Mouse (Mus musculus) layer of hippocampus, adult 9-10 months (tissue): Measurements from ENCODE around the gene Micu1.

Experiments used
- DNase-seq: peaks from one replicate; pipeline ENCODE4 v3.0.0; 2022; ENCODE audit warnings: low spot score

Gene Micu1

DNA sequence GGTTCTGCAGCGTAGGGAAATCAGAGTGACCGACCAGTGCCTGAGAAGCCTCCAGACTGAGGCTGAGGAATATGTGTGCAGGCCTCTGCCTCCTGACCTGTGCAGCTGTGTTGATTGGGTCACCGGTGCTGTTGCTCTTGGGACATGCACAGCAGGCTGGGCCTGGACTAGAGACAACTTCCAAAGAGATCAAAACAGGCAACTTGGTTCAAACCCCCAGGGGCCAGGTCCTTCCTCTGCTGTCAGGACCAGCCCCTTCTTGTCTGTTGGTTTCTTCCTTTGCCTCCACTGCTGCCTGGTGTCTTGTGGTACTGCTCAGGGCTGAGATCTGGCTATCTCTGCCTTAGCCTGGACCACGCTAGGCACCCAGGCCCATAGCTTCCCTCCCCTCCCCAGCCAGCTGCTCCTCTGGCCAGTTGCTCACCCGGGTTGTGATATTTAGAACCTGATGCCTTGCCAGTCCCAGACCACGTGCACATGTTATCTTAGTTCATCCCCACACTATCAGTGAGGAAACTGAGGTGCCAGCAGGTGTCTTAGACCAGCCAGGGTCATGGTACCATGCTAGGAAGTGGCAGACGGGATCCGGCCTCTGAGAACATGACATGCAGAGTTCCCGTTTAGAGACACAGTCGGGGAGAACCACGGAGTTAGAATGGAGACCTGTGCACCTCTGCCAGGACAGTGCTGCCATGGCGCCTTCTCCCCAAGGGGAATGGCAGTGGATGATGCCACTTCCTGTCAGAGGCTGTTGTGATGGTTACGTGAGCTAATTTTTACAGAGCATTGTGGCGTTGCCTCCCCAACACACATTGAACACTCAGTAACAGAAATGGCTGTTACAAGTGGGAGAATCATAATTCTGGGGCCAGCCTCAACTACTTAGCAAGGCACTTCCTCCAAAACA is 183.2 kb downstream of the Micu1 start:
- no peak for DNase-seq

GRCm38 (mm10) chr10:59886081-59886466 is 183.8 kb downstream of the Micu1 start:
- DNase-seq = no peak

GRCm38 (mm10) chr10:59887432-59887831 is 185.2 kb downstream of the Micu1 start:
- DNase-seq = no peak

- DNase-seq = no peak
Observed at GRCm38 (mm10) chr10:59889339-59889738, 187.1 kb downstream of the Micu1 start.

GRCm38 (mm10) chr10:59889953-59890751 is 187.9 kb downstream of the Micu1 start:
- no peak for DNase-seq

DNA sequence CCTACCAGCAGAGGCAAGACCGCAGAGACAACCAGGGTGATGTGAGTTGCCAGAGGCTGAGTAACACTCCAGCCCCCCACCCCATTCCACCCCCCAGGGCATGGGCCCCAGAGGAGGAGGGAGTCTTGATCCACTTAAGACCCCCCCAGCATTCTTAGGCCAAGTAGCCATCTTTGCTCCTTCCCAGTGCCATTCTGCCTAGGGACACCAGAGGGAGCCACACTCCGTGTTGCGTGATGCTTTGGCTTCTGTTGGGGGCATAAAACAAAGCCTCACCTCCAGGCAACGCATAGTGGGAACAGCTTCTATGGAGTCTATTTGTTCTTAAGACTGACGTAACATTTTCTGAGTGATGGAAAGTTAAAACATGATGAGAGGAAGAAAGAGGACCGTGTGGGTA is 190.7 kb downstream of the Micu1 start:
- DNase-seq = no peak

- no peak for DNase-seq
Observed at GRCm38 (mm10) chr10:59894251-59895160, 192.2 kb downstream of the Micu1 start.

GRCm38 (mm10) chr10:59895460-59896186 is 193.3 kb downstream of the Micu1 start:
- no peak for DNase-seq

GRCm38 (mm10) chr10:59896211-59896610 is 193.9 kb downstream of the Micu1 start:
- DNase-seq = no peak

DNA sequence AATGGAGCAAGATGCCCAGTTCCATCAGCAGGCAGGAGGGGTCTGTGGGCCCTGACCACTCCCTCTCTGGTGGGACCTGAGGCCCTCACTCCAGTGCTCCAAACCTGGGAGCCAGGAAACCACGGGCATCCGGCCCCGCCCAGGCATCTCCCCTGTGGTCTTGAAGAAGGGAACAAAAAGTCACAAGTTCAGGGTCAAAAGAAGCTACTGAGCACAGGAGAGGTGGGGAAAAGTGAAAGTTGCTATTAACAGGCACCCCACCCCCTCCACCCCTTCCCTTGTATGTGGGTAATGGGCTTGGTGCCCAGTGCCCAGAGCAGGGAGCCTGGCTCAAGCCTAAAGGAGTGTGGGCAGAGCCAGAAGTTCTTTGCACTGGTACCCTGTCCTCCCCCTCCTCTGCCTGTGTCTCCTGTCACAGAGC is 194.6 kb downstream of the Micu1 start:
- no peak for DNase-seq

DNA sequence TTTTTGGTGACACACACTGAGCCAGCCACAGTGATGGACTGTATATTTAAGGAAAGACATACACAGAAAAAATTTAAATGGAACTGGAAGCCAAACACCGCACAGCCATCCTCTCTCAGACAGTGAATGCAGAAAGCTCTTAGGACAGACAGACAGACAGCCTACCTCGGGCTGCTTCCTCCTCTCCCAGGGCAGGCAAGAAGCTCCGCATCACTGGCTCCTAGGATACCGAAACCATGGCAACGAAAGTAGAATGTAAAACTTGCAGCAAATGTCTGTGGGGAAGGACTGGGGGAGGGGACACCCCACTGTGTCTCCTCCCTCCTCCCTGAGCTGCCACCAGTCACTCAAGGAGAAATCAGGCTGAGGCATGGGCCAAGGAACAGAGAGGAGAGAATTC is 195.2 kb downstream of the Micu1 start:
- peak; percentile 63 for DNase-seq

DNA sequence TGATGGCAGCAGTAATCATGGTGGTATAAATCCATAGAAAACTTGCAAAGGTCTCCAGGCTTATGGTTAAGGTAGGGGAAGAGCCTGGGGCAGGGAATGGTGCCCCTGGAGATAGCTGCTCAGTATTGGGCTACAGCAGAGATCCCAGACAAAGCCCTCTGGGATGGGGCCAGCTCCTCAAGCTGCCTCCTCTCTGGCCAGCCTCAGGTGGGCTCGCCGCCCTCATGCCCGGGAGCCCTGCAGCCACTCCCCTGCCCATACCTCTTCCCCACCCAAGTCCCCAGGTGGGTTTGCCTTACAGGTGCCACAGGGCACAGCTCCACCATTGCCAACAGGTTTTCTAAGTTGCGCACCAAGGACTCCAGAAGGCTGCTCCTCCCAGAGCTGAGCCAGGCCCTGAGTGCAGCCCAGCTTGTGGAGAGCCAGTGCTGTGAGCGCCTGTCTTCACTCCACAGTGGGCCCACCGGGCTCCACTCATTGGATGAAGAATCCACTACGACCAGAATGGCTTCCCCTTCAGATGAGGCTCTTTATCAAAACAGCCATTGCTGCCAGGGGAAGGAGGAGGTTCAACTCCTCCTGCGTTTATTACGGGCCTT is 196.0 kb downstream of the Micu1 start:
- no peak for DNase-seq

GRCm38 (mm10) chr10:59898935-59899334 is 196.7 kb downstream of the Micu1 start:
- DNase-seq = no peak

- DNase-seq = peak; percentile 84
Observed at GRCm38 (mm10) chr10:59899341-59900173, 197.3 kb downstream of the Micu1 start.

GRCm38 (mm10) chr10:59900174-59900435 is 197.8 kb downstream of the Micu1 start:
- DNase-seq = no peak

DNA sequence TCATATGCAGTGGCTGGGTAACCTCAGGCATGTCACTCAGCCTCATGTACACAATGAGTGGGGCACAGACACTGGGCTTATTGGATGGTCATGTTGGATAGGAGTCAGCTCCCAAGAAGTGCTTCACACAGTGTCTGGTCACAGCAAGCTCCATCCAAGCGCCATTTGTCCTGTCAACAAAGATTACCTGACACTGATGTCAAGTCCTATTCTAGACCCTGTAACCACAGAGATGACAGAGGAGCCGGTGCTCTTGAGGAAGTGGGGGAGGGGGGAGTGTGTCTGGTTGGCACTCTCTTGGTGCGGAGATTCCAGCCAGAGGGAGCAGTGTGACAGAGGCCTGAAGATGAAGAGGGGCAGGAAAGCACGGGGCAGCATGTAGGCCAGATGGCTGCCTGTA is 198.7 kb downstream of the Micu1 start:
- no peak for DNase-seq

- no peak for DNase-seq
Observed at GRCm38 (mm10) chr10:59901463-59901862, 199.2 kb downstream of the Micu1 start.

GRCm38 (mm10) chr10:59901986-59902605 is 199.8 kb downstream of the Micu1 start:
- no peak for DNase-seq

- DNase-seq = no peak
Observed at GRCm38 (mm10) chr10:59902606-59902990, 200.3 kb downstream of the Micu1 start.

DNA sequence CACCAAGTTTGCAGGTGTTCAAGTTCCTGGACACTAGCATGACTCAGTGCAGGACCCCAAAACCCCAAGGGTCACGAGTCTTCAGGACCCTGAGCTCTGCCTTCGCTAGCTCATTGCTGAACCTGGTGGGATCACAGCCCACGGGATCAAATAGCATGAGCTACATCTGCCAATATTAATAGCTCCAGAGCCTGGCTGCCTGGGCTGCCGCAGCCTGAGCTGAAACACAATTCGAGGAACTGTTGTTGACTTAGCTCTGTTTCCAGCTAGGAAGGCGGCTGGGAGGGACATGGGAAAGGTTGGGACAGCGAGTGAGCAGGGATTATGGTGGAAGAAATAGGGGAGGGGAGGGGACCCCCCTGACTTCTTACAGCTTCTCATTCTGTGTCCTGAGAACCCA is 200.9 kb downstream of the Micu1 start:
- no peak for DNase-seq
